Mouse (Mus musculus): Measurements from ENCODE around the gene Lysmd4. TPM values are rescaled to one million over a fixed set of nuclear protein-coding genes. Genes with fewer than 3 reads are reported as not detected.

The Lysmd4 gene
- 14.3 and 14.9 TPM in 2 replicates for polyA plus RNA-seq (2015; fragmentation: Nextera tagmentation; extraction: Ambion mirVana)

DNA sequence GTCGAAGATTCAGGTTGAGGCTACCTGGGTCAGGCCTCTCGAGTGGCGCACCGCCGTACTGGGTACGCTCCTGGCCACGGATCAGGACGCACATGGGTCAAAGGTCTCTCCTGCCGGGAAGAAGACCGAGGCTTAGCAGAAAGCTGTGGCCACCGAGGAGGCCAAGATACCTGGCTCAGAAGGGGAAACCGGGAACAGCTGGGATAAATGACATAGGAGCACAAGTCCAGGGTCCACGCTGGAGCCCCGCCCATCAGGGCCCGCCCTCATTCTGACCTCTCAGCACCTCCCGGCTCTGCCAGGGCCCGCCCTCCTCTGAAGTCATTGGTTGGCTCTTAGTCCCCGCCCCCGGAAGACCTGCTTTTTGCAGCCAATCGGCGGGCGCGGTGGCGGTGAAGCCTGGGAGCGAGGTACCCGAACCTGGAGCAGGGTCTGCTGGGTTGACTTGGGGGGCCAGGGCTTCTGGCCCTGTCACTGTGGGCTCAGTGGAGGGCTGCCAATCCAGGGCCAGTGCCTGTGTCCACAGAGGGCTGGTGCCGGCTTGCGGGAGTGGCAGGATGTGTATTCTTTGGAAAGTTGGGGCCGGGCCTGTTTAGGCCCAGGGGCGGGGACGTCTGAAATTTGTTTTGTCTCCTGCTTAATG lies at the start of gene Lysmd4:
Gene Lysmd4, plus strand, starts transcription at position 325 of the 643 bp plus-strand sequence.
- 3% methylated on average over 31 of the region's 31 CpGs for WGBS
- peaks cover 4% of the 10 kb centered on the region; the same call in 1 of the 2 replicates for H3K4me1 ChIP-seq (replicated peaks; ENCODE audit: insufficient read depth, low read length)
- peaks cover 3% of the 10 kb centered on the region; the same call in 1 of the 2 replicates for H3K36me3 ChIP-seq (ENCODE audit: insufficient read depth, low read length)
- no peak for TF ChIP-seq CTCF (IDR thresholded peaks at IDR 0.05; ENCODE audit: low read depth)
- ATAC-seq (replicated peaks; ENCODE audit: low FRiP score, low read depth) (peak; percentile 98), DNase-seq (ENCODE audit: low spot score) (peak; percentile 98)
- peak within 1 kb of the TSS; percentile 77 for H3K4me2 ChIP-seq (ENCODE audit: low read length)
- no peaks in the 10 kb centered on the region for H3K9me3 ChIP-seq (replicated peaks; ENCODE audit: low read length)
- H3K9ac ChIP-seq (ENCODE audit: low read depth, low read length) = peak within 1 kb of the TSS; percentile 77
- H3K4me3 ChIP-seq (replicated peaks; ENCODE audit: low read depth, low read length) = peak within 1 kb of the TSS; percentile 75
- no peaks in the 10 kb centered on the region for H3K27me3 ChIP-seq (ENCODE audit: insufficient read depth, low read length)
- H3K27ac ChIP-seq = peak within 1 kb of the TSS; percentile 20; the same call in 1 of the 2 replicates

DNA sequence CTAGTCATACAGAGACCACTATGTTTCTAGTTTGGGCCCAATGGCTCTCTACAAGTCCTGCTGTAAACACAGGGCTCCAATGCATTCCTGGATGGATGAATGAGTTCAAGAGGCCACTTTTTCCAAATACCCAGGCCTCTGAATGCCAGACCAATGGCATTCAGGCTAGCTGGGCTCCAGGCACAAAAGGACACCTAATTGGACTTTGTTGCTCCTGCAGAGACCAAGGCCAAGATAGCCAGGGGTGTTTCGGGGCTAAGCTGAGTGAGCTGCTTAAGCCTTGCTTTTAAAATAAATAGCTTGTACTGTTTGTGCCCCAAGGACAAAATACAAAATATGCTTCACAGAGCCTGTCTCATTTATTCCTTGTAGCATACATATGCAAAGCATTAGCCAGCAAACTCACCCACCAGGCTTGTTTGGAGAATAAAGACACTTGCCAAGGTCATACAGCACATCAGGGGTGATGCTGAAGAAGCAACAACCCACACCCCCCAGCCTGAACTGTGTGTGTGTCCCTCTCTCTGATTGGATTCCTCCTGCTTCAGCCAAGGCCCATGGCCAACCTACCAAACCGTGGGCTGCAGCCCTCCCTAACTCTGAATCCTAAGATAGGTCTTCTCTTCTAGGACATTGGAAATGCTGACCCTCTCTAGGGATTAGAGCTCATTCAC lies 48.7 kb upstream of the Lysmd4 start:
- DNase-seq (ENCODE audit: low spot score) (no peak), ATAC-seq (replicated peaks; ENCODE audit: low FRiP score, low read depth) (no peak)
- H3K27me3 ChIP-seq (ENCODE audit: insufficient read depth, low read length) = no peaks in the 10 kb centered on the region
- no peak overlapping the region for H3K27ac ChIP-seq
- H3K4me1 ChIP-seq (replicated peaks; ENCODE audit: insufficient read depth, low read length) = no peaks in the 10 kb centered on the region
- no peak overlapping the region for H3K4me2 ChIP-seq (ENCODE audit: low read length)
- H3K36me3 ChIP-seq (ENCODE audit: insufficient read depth, low read length) = no peaks in the 10 kb centered on the region
- no peak overlapping the region for H3K4me3 ChIP-seq (replicated peaks; ENCODE audit: low read depth, low read length)
- TF ChIP-seq CTCF (IDR thresholded peaks at IDR 0.05; ENCODE audit: low read depth) = no peak
- H3K9me3 ChIP-seq (replicated peaks; ENCODE audit: low read length) = no peaks in the 10 kb centered on the region
- H3K9ac ChIP-seq (ENCODE audit: low read depth, low read length) = no peak overlapping the region
- 83% methylated on average over 2 of the region's 2 CpGs for WGBS

DNA sequence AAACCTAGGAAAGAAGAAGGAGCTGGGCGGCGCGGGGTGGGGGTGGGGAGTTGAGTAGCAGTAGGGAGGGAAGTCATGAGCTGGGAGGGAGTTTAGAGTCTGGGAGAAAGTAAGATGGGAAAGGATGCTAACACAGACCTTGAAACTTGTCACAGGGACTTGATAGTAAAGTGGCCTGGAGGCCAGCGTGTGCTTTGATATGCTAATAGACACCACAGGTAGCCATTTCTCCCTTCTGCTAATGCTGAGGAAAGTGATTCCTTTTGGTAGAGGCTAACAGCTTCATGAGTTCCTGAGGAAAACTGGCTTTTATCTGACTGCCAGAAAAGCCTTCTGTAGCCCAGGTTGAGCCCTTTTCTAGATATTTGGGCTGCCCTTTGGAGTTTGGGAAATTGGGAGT lies 38.6 kb upstream of the Lysmd4 start:
- Histone ChIP-seq H3K4me1 (replicated peaks; ENCODE audit: insufficient read depth, low read length) (no peaks in the 10 kb centered on the region), H3K9me3 (replicated peaks; ENCODE audit: low read length) (no peaks in the 10 kb centered on the region), H3K4me3 (replicated peaks; ENCODE audit: low read depth, low read length) (no peak overlapping the region), H3K4me2 (ENCODE audit: low read length) (no peak overlapping the region), H3K9ac (ENCODE audit: low read depth, low read length) (no peak overlapping the region), H3K27me3 (ENCODE audit: insufficient read depth, low read length) (no peaks in the 10 kb centered on the region), H3K27ac (no peak overlapping the region), H3K36me3 (ENCODE audit: insufficient read depth, low read length) (no peaks in the 10 kb centered on the region)
- TF ChIP-seq CTCF (IDR thresholded peaks at IDR 0.05; ENCODE audit: low read depth) = no peak
- ATAC-seq (replicated peaks; ENCODE audit: low FRiP score, low read depth) (no peak), DNase-seq (ENCODE audit: low spot score) (no peak)
- WGBS = 22% methylated on average over 4 of the region's 4 CpGs

DNA sequence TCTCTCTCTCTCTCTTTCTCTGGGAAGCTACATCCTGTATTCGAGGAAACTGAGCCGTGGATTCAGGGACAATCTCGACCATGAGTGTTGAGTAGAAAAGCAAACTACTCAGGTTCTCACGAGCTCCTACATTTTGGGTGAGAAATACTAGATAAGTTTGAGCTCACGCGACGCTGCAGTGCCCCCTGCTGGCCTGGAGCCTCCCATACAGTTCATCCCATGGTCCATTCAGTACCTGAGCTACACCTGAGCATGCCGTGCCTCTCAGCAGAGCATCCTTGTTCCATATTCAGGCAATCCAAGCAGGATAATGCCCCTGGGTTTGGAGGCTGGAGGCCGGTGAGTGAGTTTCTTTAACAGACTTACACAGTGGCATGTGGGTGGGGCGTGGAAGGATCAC lies 22.9 kb upstream of the Lysmd4 start:
- DNase-seq (ENCODE audit: low spot score) (peak; percentile 81), ATAC-seq (replicated peaks; ENCODE audit: low FRiP score, low read depth) (no peak)
- Histone ChIP-seq H3K4me3 (replicated peaks; ENCODE audit: low read depth, low read length) (no peak overlapping the region), H3K4me1 (replicated peaks; ENCODE audit: insufficient read depth, low read length) (no peaks in the 10 kb centered on the region), H3K9me3 (replicated peaks; ENCODE audit: low read length) (no peaks in the 10 kb centered on the region), H3K9ac (ENCODE audit: low read depth, low read length) (no peak overlapping the region), H3K27ac (no peak overlapping the region), H3K36me3 (ENCODE audit: insufficient read depth, low read length) (no peaks in the 10 kb centered on the region), H3K27me3 (ENCODE audit: insufficient read depth, low read length) (no peaks in the 10 kb centered on the region), H3K4me2 (ENCODE audit: low read length) (no peak overlapping the region)
- TF ChIP-seq CTCF (IDR thresholded peaks at IDR 0.05; ENCODE audit: low read depth) = peak; percentile 89
- 13% methylated on average over 10 of the region's 10 CpGs for WGBS

DNA sequence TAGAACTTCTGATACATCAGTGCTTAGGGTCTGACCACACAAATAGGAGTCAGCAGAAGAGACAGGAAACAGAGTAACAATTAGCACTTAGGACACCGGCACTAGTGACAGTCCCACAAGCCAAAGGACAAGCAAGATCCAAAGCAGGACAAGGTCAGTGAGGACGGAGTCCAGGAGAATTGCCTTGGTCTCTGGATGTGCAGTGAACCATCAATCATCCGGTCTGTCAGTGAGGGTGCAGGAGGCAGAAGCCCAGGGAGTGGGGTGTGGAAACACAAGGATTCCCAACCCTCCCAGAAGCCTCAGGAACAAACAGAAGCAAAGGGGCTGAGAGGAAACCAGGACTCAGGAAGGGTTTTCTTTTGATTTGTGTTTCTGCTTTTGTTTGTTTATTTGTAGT lies 18.7 kb upstream of the Lysmd4 start:
- Histone ChIP-seq H3K4me1 (replicated peaks; ENCODE audit: insufficient read depth, low read length) (no peaks in the 10 kb centered on the region), H3K9ac (ENCODE audit: low read depth, low read length) (no peak overlapping the region), H3K4me3 (replicated peaks; ENCODE audit: low read depth, low read length) (no peak overlapping the region), H3K27ac (no peak overlapping the region), H3K27me3 (ENCODE audit: insufficient read depth, low read length) (no peaks in the 10 kb centered on the region), H3K9me3 (replicated peaks; ENCODE audit: low read length) (no peaks in the 10 kb centered on the region), H3K36me3 (ENCODE audit: insufficient read depth, low read length) (no peaks in the 10 kb centered on the region), H3K4me2 (ENCODE audit: low read length) (no peak overlapping the region)
- ATAC-seq (replicated peaks; ENCODE audit: low FRiP score, low read depth) = no peak
- 60% methylated on average over 3 of the region's 3 CpGs for WGBS
- no peak for TF ChIP-seq CTCF (IDR thresholded peaks at IDR 0.05; ENCODE audit: low read depth)
- DNase-seq (ENCODE audit: low spot score) = no peak

DNA sequence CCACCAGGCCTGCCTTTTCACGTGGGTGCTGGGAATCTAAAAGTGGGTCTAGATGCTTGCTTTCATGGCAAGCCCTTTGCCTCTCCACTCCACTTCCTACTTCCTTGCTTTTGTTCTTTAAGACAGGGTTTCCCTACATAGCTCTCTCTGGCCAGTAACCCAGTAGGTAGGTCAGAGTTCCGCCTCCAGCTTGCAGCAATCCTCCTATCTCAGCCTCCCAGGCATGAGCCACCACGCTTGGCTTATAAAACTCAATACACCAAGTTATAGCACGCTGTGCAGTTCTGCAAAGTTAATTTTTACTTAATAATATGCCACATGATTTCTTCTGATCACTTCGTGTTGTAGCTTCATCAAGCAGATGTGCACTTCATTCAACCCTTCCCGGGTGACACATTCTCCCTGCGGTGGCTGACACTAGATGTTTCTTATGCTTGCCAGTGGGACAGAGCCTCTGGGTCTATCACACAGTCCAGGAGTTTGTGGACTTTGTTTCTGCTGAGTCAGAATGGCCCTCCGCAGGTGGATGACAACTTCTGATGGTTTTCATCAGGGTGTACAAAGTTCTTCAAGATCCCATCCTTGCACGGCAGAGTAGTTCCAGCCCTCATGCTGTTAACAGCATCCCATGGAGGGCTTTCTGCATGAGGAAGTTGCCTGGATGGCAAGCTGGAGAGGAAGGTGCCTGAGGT lies 16.5 kb upstream of the Lysmd4 start:
- 80% methylated on average over 9 of the region's 9 CpGs for WGBS
- ATAC-seq (replicated peaks; ENCODE audit: low FRiP score, low read depth) = peak; percentile 83
- Histone ChIP-seq H3K9ac (ENCODE audit: low read depth, low read length) (no peak overlapping the region), H3K4me2 (ENCODE audit: low read length) (no peak overlapping the region), H3K4me3 (replicated peaks; ENCODE audit: low read depth, low read length) (no peak overlapping the region), H3K27me3 (ENCODE audit: insufficient read depth, low read length) (no peaks in the 10 kb centered on the region), H3K4me1 (replicated peaks; ENCODE audit: insufficient read depth, low read length) (no peaks in the 10 kb centered on the region), H3K36me3 (ENCODE audit: insufficient read depth, low read length) (no peaks in the 10 kb centered on the region), H3K9me3 (replicated peaks; ENCODE audit: low read length) (no peaks in the 10 kb centered on the region), H3K27ac (0 out of 2 replicates have a peak overlapping the region, but pooled peaks have one; percentile 28)
- TF ChIP-seq CTCF (IDR thresholded peaks at IDR 0.05; ENCODE audit: low read depth) = no peak
- no peak for DNase-seq (ENCODE audit: low spot score)

Data from kidney, postnatal 0 days (tissue).